Mouse (Mus musculus) hindbrain, embryonic 14.5 days (tissue): ENCODE data around the gene Tmem201. TPM values are rescaled to one million over a fixed set of nuclear protein-coding genes. Genes with fewer than 3 reads are reported as not detected.

Experiments used
- ATAC-seq: fragments of 200-750 bp; cut with Nextera tagmentation; 2 replicates; pipeline ENCODE4 v1.8.0; 2017; ENCODE audit warnings: moderate number of reproducible peaks, mild to moderate bottlenecking, moderate TSS enrichment, moderate library complexity; ENCODE audit not compliant: low FRiP score
- DNase-seq: peaks from one replicate; pipeline ENCODE4 v3.0.0-alpha.2; 2015; ENCODE audit warnings: low spot score
- H3K27ac ChIP-seq: fragments of 300-500 bp; sonication (generic); 2 replicates; pipeline ENCODE4 v1.5.1; 2014; ENCODE audit warnings: mild to moderate bottlenecking, moderate library complexity
- H3K27me3 ChIP-seq: fragments of 300-500 bp; sonication (generic); 2 replicates; pipeline ENCODE4 v1.6.1; 2014; ENCODE audit warnings: mild to moderate bottlenecking, low read length, mixed read lengths; ENCODE audit not compliant: control insufficient read depth, insufficient read depth
- H3K36me3 ChIP-seq: fragments of 300-500 bp; sonication (generic); replicated peaks from 2 replicates; pipeline ENCODE4 v1.6.1; 2014; ENCODE audit not compliant: control insufficient read depth, insufficient read depth
- H3K4me1 ChIP-seq: fragments of 300-500 bp; sonication (generic); replicated peaks from 2 replicates; pipeline ENCODE4 v1.6.1; 2014; ENCODE audit warnings: antibody characterized with exemption, low read length, mixed read lengths; ENCODE audit not compliant: control insufficient read depth, insufficient read depth
- H3K4me2 ChIP-seq: fragments of 300-500 bp; sonication (generic); replicated peaks from 2 replicates; pipeline ENCODE4 v1.6.1; 2014; ENCODE audit warnings: mild to moderate bottlenecking, moderate library complexity
- H3K4me3 ChIP-seq: fragments of 300-500 bp; sonication (generic); replicated peaks from 2 replicates; pipeline ENCODE4 v1.5.1; 2014; ENCODE audit warnings: mild to moderate bottlenecking, low read length
- H3K9ac ChIP-seq: fragments of 300-500 bp; sonication (generic); 2 replicates; pipeline ENCODE4 v1.6.1; 2014
- H3K9me3 ChIP-seq: fragments of 300-500 bp; sonication (generic); 2 replicates; pipeline ENCODE4 v1.6.1; 2016; ENCODE audit warnings: low read length; ENCODE audit not compliant: control insufficient read depth
- WGBS: fragments of 180-500 bp; shearing (Covaris S2); extraction: QIAGEN DNeasy Blood & Tissue Kit; methylation state at CpG from one replicate; pipeline ENCODE4 v1.1.7; 2014; 5-methylcytosine and 5-hydroxymethylcytosine counted together
- polyA plus RNA-seq: library from polyadenylated mRNA; unstranded; fragments of >200 nt; fragmentation: Nextera tagmentation; extraction: Ambion mirVana; gene quantifications from 2 replicates; pipeline ENCODE4 v1.2.1, GENCODE M21; 2014

The Tmem201 gene
- polyA plus RNA-seq, 1 experiment from 2014 or later, result 31.9 TPM

DNA sequence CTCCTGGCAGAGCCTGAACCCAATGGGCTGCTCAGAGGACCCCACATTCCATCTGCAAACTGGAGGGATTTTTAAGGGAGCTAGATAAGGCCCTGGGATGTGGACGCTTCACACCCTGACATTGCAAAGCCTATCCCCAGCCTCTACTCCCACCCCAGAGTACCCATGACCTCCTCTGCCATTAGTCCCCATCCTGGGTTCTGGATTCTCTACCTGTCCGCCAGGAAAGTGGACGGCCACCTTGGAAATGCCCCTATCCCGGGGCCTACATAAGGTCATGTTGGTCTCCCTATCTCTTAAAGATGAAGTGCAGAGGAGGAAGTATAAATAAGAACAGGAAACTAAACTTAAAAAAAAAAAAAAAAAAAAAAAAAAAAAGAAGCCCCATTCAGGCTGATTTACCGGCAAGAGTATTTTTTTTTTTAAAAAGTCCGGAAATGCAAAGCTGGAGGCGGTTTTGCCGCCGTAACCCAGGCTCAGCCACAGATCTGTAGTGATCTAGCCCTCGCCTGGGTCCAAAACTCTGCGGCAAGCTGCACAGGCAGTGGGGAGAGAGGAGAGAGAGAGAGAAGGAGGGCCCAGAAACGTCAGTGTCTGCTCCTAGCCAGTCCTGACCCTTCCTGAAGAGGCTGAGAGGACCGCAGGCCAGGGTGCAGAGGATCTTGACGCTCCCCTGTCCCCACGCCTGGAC lies 40.2 kb downstream of the Tmem201 start:
- 0 out of 2 replicates have a peak, but pooled peaks cover 17% of the 10 kb centered on the region for H3K4me1 ChIP-seq
- H3K27me3 ChIP-seq, result peaks cover 19% of the 10 kb centered on the region
- peak overlapping the region; percentile 56 for H3K4me2 ChIP-seq
- 24% methylated on average over 15 of the region's 15 CpGs for WGBS
- no peaks in the 10 kb centered on the region for H3K9me3 ChIP-seq
- H3K9ac ChIP-seq, result peak overlapping the region; percentile 40
- H3K36me3 ChIP-seq, result no peaks in the 10 kb centered on the region
- H3K4me3 ChIP-seq, result peak overlapping the region; percentile 31
- ATAC-seq, result no peak
- H3K27ac ChIP-seq, result no peak overlapping the region
- DNase-seq, result no peak

- Histone ChIP-seq H3K4me1 (0 out of 2 replicates have a peak, but pooled peaks cover 17% of the 10 kb centered on the region), H3K9me3 (no peaks in the 10 kb centered on the region), H3K36me3 (no peaks in the 10 kb centered on the region), H3K9ac (no peak overlapping the region), H3K27ac (no peak overlapping the region), H3K4me3 (no peak overlapping the region), H3K4me2 (no peak overlapping the region), H3K27me3 (peaks cover 19% of the 10 kb centered on the region)
- DNase-seq (no peak), ATAC-seq (no peak)
- WGBS, result 34% methylated on average over 16 of the region's 16 CpGs
Observed at GRCm38 (mm10) chr4:149696189-149696971, 41.5 kb downstream of the Tmem201 start.

DNA sequence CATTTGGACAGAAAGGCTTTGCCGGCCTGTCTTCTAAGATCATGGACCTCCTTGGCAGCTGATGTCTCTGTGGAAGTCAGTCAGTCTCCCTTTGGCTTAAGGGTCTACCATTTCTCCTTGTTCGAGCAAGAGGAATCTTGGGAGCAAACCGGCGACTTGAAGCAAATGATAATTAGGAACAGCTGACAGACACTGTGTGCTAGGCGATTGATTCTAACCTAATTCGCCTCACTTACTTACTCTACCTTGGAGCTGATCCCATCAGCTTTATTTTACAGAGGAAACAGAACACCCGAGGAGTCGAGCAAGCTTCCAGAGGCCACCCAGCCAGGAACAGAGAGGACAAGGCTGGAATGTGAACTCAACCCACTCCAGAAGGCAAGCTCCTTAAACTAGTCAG lies 46.5 kb downstream of the Tmem201 start:
- ATAC-seq, result no peak
- H3K9me3 ChIP-seq, result no peaks in the 10 kb centered on the region

DNA sequence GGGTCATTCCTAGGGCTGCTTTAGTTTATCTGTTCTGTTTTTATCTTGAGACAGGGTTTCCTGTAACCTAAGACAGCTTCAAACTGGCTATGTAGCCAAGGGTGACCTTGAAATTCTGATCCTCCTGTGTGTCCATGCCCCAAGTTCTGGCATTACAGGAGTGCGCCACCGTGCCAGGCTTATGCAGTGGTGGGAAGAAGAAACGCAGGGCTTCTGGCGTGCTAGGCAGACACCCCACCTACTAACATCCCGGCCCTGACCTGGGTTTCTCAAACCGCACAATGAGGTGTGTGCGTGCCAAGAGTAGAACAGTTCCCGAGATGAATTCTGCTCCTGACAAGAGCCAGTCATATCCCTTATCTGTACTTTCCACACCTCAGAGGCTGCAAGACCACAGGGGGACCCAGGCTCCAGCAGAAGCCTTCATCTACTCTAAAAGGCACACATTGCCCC lies 47.0 kb downstream of the Tmem201 start:
- Histone ChIP-seq H3K27ac (no peak overlapping the region), H3K4me2 (no peak overlapping the region), H3K4me3 (no peak overlapping the region), H3K27me3 (no peaks in the 10 kb centered on the region), H3K9me3 (no peaks in the 10 kb centered on the region), H3K4me1 (no peaks in the 10 kb centered on the region), H3K9ac (no peak overlapping the region), H3K36me3 (no peaks in the 10 kb centered on the region)
- WGBS, result 89% methylated on average over 8 of the region's 8 CpGs
- DNase-seq, result no peak
- ATAC-seq, result no peak

More for the DNA sequence above, 46.5 kb downstream of the Tmem201 start:
- H3K9ac ChIP-seq, result no peak overlapping the region
- no peaks in the 10 kb centered on the region for H3K27me3 ChIP-seq
- no peak overlapping the region for H3K27ac ChIP-seq
- no peak overlapping the region for H3K4me2 ChIP-seq
- no peaks in the 10 kb centered on the region for H3K36me3 ChIP-seq
- no peak for DNase-seq
- H3K4me3 ChIP-seq, result no peak overlapping the region
- H3K4me1 ChIP-seq, result 0 out of 2 replicates have a peak, but pooled peaks cover 5% of the 10 kb centered on the region
- 71% methylated on average over 8 of the region's 8 CpGs for WGBS

- DNase-seq (no peak), ATAC-seq (no peak)
- H3K27ac ChIP-seq, result no peak overlapping the region
- 85% methylated on average over 12 of the region's 12 CpGs for WGBS
- no peaks in the 10 kb centered on the region for H3K27me3 ChIP-seq
- no peaks in the 10 kb centered on the region for H3K9me3 ChIP-seq
- no peaks in the 10 kb centered on the region for H3K4me1 ChIP-seq
- no peak overlapping the region for H3K4me3 ChIP-seq
- H3K36me3 ChIP-seq, result no peaks in the 10 kb centered on the region
- no peak overlapping the region for H3K4me2 ChIP-seq
- H3K9ac ChIP-seq, result no peak overlapping the region
Observed at GRCm38 (mm10) chr4:149689822-149690700, 47.8 kb downstream of the Tmem201 start.

DNA sequence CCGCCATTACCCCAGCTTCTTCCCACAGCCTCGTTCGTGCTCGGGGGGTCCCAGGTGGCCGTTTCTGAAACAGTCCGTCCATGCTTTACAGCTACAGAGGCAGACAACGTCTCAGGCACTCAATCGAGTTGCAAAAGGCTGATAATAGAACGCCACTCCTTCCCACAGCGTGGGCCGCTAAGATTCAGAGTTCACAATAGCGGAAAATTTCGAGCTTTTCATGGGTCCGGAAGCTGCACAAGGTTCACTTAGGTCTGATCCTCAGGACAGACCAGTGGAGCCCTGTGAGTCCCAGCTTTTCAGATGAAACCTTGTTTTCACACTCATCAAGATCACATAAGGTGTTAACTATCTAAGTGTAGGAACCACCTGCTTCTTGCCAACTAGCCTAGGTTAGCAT lies 49.0 kb downstream of the Tmem201 start:
- H3K4me1 ChIP-seq, result no peaks in the 10 kb centered on the region
- no peak overlapping the region for H3K4me3 ChIP-seq
- no peak overlapping the region for H3K27ac ChIP-seq
- no peak overlapping the region for H3K4me2 ChIP-seq
- no peaks in the 10 kb centered on the region for H3K36me3 ChIP-seq
- H3K27me3 ChIP-seq, result no peaks in the 10 kb centered on the region
- ATAC-seq, result no peak
- no peak overlapping the region for H3K9ac ChIP-seq
- WGBS, result 63% methylated on average over 14 of the region's 14 CpGs
- no peaks in the 10 kb centered on the region for H3K9me3 ChIP-seq
- no peak for DNase-seq

GRCm38 (mm10) chr4:149684841-149685623 lies 52.8 kb downstream of the Tmem201 start:
- H3K4me3 ChIP-seq, result no peak overlapping the region
- H3K27ac ChIP-seq, result no peak overlapping the region
- no peaks in the 10 kb centered on the region for H3K9me3 ChIP-seq
- H3K9ac ChIP-seq, result no peak overlapping the region
- no peak for DNase-seq
- H3K4me2 ChIP-seq, result no peak overlapping the region
- no peaks in the 10 kb centered on the region for H3K4me1 ChIP-seq
- no peak for ATAC-seq
- no peaks in the 10 kb centered on the region for H3K27me3 ChIP-seq
- no peaks in the 10 kb centered on the region for H3K36me3 ChIP-seq
- WGBS, result 83% methylated on average over 11 of the region's 11 CpGs

DNA sequence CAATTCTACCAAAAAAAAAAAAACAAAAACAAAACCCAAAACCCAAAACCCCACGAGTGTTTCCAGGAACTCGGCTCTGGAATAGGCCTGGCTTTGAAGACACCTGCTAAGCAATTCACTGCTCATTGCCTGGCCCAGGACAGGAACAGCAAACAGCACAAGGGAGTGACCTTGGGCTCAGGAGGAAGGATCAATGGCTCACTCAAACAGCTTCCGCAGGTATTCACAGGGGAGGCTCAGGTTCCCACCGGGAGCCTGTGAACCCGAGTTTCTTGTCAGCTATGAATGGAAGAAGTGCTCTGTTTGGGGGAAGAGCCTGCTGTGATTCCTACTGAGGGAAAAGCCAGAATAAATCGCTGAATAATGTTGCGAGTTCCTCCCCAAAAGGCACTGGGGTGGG lies 54.0 kb downstream of the Tmem201 start:
- ATAC-seq (no peak), DNase-seq (no peak)
- no peak overlapping the region for H3K4me3 ChIP-seq
- no peak overlapping the region for H3K4me2 ChIP-seq
- 23% methylated on average over 7 of the region's 7 CpGs for WGBS
- no peaks in the 10 kb centered on the region for H3K27me3 ChIP-seq
- no peak overlapping the region for H3K9ac ChIP-seq
- no peaks in the 10 kb centered on the region for H3K36me3 ChIP-seq
- no peaks in the 10 kb centered on the region for H3K9me3 ChIP-seq
- no peak overlapping the region for H3K27ac ChIP-seq
- H3K4me1 ChIP-seq, result no peaks in the 10 kb centered on the region
